In genomic region chr10:80921923-80922322, GRCm38 (mm10) we compare ENCODE assay signal across 8 mouse cellular contexts. TPM values are rescaled to one million over a fixed set of nuclear protein-coding genes. Genes with fewer than 3 reads are reported as not detected.
DNase-seq lines count a peak whose midpoint lies in the region; ATAC-seq and TF ChIP-seq lines count a peak whose summit lies in the region.

No protein-coding gene starts in this region.

- H3K4me2 ChIP-seq in lung, embryonic 14.5 days: peak overlapping the region; percentile 67
- H3K4me2 ChIP-seq in liver, embryonic 11.5 days: peak overlapping the region; percentile 58
- peak overlapping the region; percentile 37 for H3K4me2 ChIP-seq in neural tube, embryonic 11.5 days (ENCODE audit: low read depth)

- peak overlapping the region; percentile 62 for H3K27ac ChIP-seq in lung, embryonic 14.5 days (ENCODE audit: low read depth)
- peak overlapping the region; percentile 78 for H3K27ac ChIP-seq in hindbrain, embryonic 10.5 days
- no peak overlapping the region for H3K27ac ChIP-seq in liver, embryonic 11.5 days (ENCODE audit: low read depth, low read length)
- H3K27ac ChIP-seq in neural tube, embryonic 11.5 days (ENCODE audit: low read depth, low read length): no peak overlapping the region

- H3K9ac ChIP-seq in lung, embryonic 14.5 days: peak overlapping the region; percentile 49
- peak overlapping the region; percentile 44 for H3K9ac ChIP-seq in liver, embryonic 11.5 days (ENCODE audit: low read depth, low read length)
- peak overlapping the region; percentile 41 for H3K9ac ChIP-seq in neural tube, embryonic 11.5 days (ENCODE audit: low read length)

- 0 out of 2 replicates have a peak, but pooled peaks cover 5% of the 10 kb centered on the region for H3K4me1 ChIP-seq in lung, embryonic 14.5 days (ENCODE audit: insufficient read depth)
- H3K4me1 ChIP-seq in hindbrain, embryonic 10.5 days (replicated peaks): peaks cover 47% of the 10 kb centered on the region
- peaks cover 9% of the 10 kb centered on the region for H3K4me1 ChIP-seq in liver, embryonic 11.5 days (replicated peaks; ENCODE audit: control insufficient read depth, insufficient read depth, low read length)
- peaks cover 10% of the 10 kb centered on the region for H3K4me1 ChIP-seq in neural tube, embryonic 11.5 days (ENCODE audit: control insufficient read depth, insufficient read depth, low read length)

- no peaks in the 10 kb centered on the region for H3K36me3 ChIP-seq in lung, embryonic 14.5 days (ENCODE audit: insufficient read depth)
- H3K36me3 ChIP-seq in hindbrain, embryonic 10.5 days: no peaks in the 10 kb centered on the region
- no peaks in the 10 kb centered on the region for H3K36me3 ChIP-seq in liver, embryonic 11.5 days (ENCODE audit: control insufficient read depth, insufficient read depth, low read length)
- no peaks in the 10 kb centered on the region for H3K36me3 ChIP-seq in neural tube, embryonic 11.5 days (ENCODE audit: control insufficient read depth, insufficient read depth, low read length)

- peak overlapping the region; percentile 33 for H3K4me3 ChIP-seq in lung, embryonic 14.5 days (ENCODE audit: low read depth, low read length)
- H3K4me3 ChIP-seq in hindbrain, embryonic 10.5 days: peak overlapping the region; percentile 46
- peak overlapping the region; percentile 22 for H3K4me3 ChIP-seq in liver, embryonic 11.5 days (ENCODE audit: low read depth, low read length)
- peak overlapping the region; percentile 12 for H3K4me3 ChIP-seq in neural tube, embryonic 11.5 days (ENCODE audit: low read depth, low read length)

- 1% methylated on average over 16 of the region's 16 CpGs for WGBS in lung, embryonic 14.5 days
- 6% methylated on average over 16 of the region's 16 CpGs for WGBS in hindbrain, embryonic 10.5 days
- WGBS in liver, embryonic 11.5 days: 8% methylated on average over 16 of the region's 16 CpGs
- WGBS in neural tube, embryonic 11.5 days: 7% methylated on average over 16 of the region's 16 CpGs

- H3K9me3 ChIP-seq in lung, embryonic 14.5 days (ENCODE audit: low read depth, low read length): no peaks in the 10 kb centered on the region
- 0 out of 2 replicates have a peak, but pooled peaks cover 3% of the 10 kb centered on the region for H3K9me3 ChIP-seq in hindbrain, embryonic 10.5 days
- no peaks in the 10 kb centered on the region for H3K9me3 ChIP-seq in liver, embryonic 11.5 days (ENCODE audit: control insufficient read depth, low read length)
- H3K9me3 ChIP-seq in neural tube, embryonic 11.5 days (ENCODE audit: control insufficient read depth, low read length): no peaks in the 10 kb centered on the region

- DNase-seq in lung, embryonic 14.5 days: peak; percentile 82
- no peak for DNase-seq in lung, postnatal 14 days
- DNase-seq in hindbrain, embryonic 10.5 days (ENCODE audit: low spot score): peak; percentile 51
- DNase-seq in liver, embryonic 11.5 days (ENCODE audit: low spot score): no peak
- DNase-seq in neural tube, embryonic 11.5 days (ENCODE audit: low spot score): peak; percentile 63
- no peak for DNase-seq in c-Kit-positive CD71-positive TER-119-positive erythroid progenitor cells, embryonic 14.5 days (ENCODE audit: low spot score)
- no peak for DNase-seq in layer of hippocampus, postnatal 36 days
- DNase-seq in layer of hippocampus, adult 9-11 months: no peak

- ATAC-seq in lung, embryonic 14.5 days (ENCODE audit: insufficient read depth): peak; percentile 61
- ATAC-seq in liver, embryonic 11.5 days (replicated peaks; ENCODE audit: low FRiP score): 0 out of 2 replicates have a peak, but pooled peaks have one; percentile 30
- no peak for ATAC-seq in neural tube, embryonic 11.5 days (ENCODE audit: insufficient read depth, low FRiP score, low TSS enrichment)

- TF ChIP-seq CTCF in lung, embryonic 14.5 days (IDR thresholded peaks at IDR 0.05; ENCODE audit: low read depth): no peak

- no peaks in the 10 kb centered on the region for H3K27me3 ChIP-seq in lung, embryonic 14.5 days (ENCODE audit: insufficient read depth, low read length)
- H3K27me3 ChIP-seq in hindbrain, embryonic 10.5 days (ENCODE audit: insufficient read depth, poor library complexity, severe bottlenecking): peaks cover 14% of the 10 kb centered on the region
- no peaks in the 10 kb centered on the region for H3K27me3 ChIP-seq in liver, embryonic 11.5 days (replicated peaks; ENCODE audit: control insufficient read depth, insufficient read depth, low read length)
- no peaks in the 10 kb centered on the region for H3K27me3 ChIP-seq in neural tube, embryonic 11.5 days (ENCODE audit: control insufficient read depth, insufficient read depth, low read length)

RNA-seq across cellular contexts. Expression of gene Lmnb2, which starts 3.9 kb away (rescaled TPM):
- 22.9 and 24.4 TPM in 2 replicates for polyA plus RNA-seq in lung, embryonic 14.5 days (2014; fragmentation: Nextera tagmentation; extraction: Ambion mirVana)
- 65.8 and 78.4 TPM in 2 replicates for polyA plus RNA-seq in hindbrain, embryonic 10.5 days (2016; fragmentation: Nextera tagmentation; extraction: Ambion mirVana)
- polyA plus RNA-seq in liver, embryonic 11.5 days (2014; fragmentation: Nextera tagmentation; extraction: Ambion mirVana): 16.2 and 18.2 TPM in 2 replicates
- polyA plus RNA-seq in neural tube, embryonic 11.5 days (2014; fragmentation: Nextera tagmentation; extraction: Ambion mirVana): 23.0 and 27.9 TPM in 2 replicates
- total RNA-seq in layer of hippocampus, postnatal 36 days (2021): 10 to 100 TPM; 19.6 to 19.7 TPM

RNA-seq across cellular contexts. Expression of gene Gadd45b, which starts 8.0 kb away (rescaled TPM):
- polyA plus RNA-seq in lung, embryonic 14.5 days (2014; fragmentation: Nextera tagmentation; extraction: Ambion mirVana): 18.3 and 24.6 TPM in 2 replicates
- polyA plus RNA-seq in hindbrain, embryonic 10.5 days (2016; fragmentation: Nextera tagmentation; extraction: Ambion mirVana): 9.8 and 11.8 TPM in 2 replicates
- 4.0 and 5.0 TPM in 2 replicates for polyA plus RNA-seq in liver, embryonic 11.5 days (2014; fragmentation: Nextera tagmentation; extraction: Ambion mirVana)
- polyA plus RNA-seq in neural tube, embryonic 11.5 days (2014; fragmentation: Nextera tagmentation; extraction: Ambion mirVana): 7.9 and 8.5 TPM in 2 replicates
- 10 to 100 TPM; 17.7 to 19.1 TPM for total RNA-seq in layer of hippocampus, postnatal 36 days (2021)

RNA-seq across cellular contexts. Expression of gene Timm13, which starts 21.2 kb away (rescaled TPM):
- polyA plus RNA-seq in lung, embryonic 14.5 days (2014; fragmentation: Nextera tagmentation; extraction: Ambion mirVana): 315 and 321 TPM in 2 replicates
- 374 and 391 TPM in 2 replicates for polyA plus RNA-seq in hindbrain, embryonic 10.5 days (2016; fragmentation: Nextera tagmentation; extraction: Ambion mirVana)
- 396 and 445 TPM in 2 replicates for polyA plus RNA-seq in liver, embryonic 11.5 days (2014; fragmentation: Nextera tagmentation; extraction: Ambion mirVana)
- 312 and 323 TPM in 2 replicates for polyA plus RNA-seq in neural tube, embryonic 11.5 days (2014; fragmentation: Nextera tagmentation; extraction: Ambion mirVana)
- 100 to 1,000 TPM; 142 to 144 TPM for total RNA-seq in layer of hippocampus, postnatal 36 days (2021)

RNA-seq across cellular contexts. Expression of gene Tmprss9, which starts 50.3 kb away (rescaled TPM):
- 0.05 TPM in 1 of 2 replicates, not detected in the other for polyA plus RNA-seq in lung, embryonic 14.5 days (2014; fragmentation: Nextera tagmentation; extraction: Ambion mirVana)
- polyA plus RNA-seq in hindbrain, embryonic 10.5 days (2016; fragmentation: Nextera tagmentation; extraction: Ambion mirVana): 0.04 and 0.14 TPM in 2 replicates
- polyA plus RNA-seq in liver, embryonic 11.5 days (2014; fragmentation: Nextera tagmentation; extraction: Ambion mirVana): not detected in 2 replicates
- 0.08 and 0.11 TPM in 2 replicates for polyA plus RNA-seq in neural tube, embryonic 11.5 days (2014; fragmentation: Nextera tagmentation; extraction: Ambion mirVana)
- under 1 TPM; 0.15 to 0.40 TPM for total RNA-seq in layer of hippocampus, postnatal 36 days (2021)

Comparison
In these comparisons a context has a peak if more than half of its experiments do, and no peak if none do; other contexts are left out.
1. DNase-seq: peak in lung, embryonic 14.5 days (single experiment), hindbrain, embryonic 10.5 days (single experiment) and neural tube, embryonic 11.5 days (single experiment); none in lung, postnatal 14 days (single experiment), liver, embryonic 11.5 days (single experiment), c-Kit-positive CD71-positive TER-119-positive erythroid progenitor cells, embryonic 14.5 days (single experiment), layer of hippocampus, postnatal 36 days (0 of 2) and layer of hippocampus, adult 9-11 months (single experiment).
2. H3K27ac ChIP-seq: peak in lung, embryonic 14.5 days (single experiment) and hindbrain, embryonic 10.5 days (single experiment); none in liver, embryonic 11.5 days (single experiment) and neural tube, embryonic 11.5 days (single experiment).
3. Peak in every context shown above with its lines, with median percentiles within 50 percentile points of each other: H3K4me2 ChIP-seq, H3K4me3 ChIP-seq and H3K9ac ChIP-seq.